Mouse (Mus musculus): ENCODE measurements at regions not wholly inside any gene's neighbourhood (a gene's known extent, or its start where the extent isn't known, plus 50 kb on each side); places are given as distances from the start of the nearest gene placed in this dataset.

DNA sequence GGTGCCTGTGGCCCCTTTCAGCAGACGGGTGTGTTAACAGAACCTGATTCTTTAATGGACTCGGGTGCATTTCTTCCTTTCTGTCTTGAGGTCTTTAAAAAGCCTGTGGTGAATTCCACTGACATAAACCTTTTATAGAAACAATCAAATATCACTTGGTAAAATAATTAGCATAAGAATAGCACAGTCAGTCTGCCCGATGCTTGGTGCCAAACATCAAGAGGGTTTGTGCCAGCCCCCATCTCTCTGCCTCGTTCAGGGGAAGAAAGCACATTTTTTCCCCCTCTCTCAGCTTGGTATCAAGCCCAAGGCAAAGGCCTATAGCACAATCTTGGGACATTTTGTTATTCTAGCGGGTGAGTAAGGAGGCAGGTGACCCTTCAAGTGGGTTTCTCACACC lies 169.8 kb downstream of the Maf start:
- TF ChIP-seq ZNF384 (IDR thresholded peaks at IDR 0.05; ENCODE audit: low read depth, low read length) (no peak), ZMIZ1 (IDR thresholded peaks at IDR 0.05; ENCODE audit: low read depth, low read length) (no peak), EP300 (IDR thresholded peaks at IDR 0.05; ENCODE audit: low read depth in 1 of 2, low read length in 2 of 2) (no peak), TCF12 (IDR thresholded peaks at IDR 0.05; ENCODE audit: low read depth, low read length) (no peak), MXI1 (IDR thresholded peaks at IDR 0.05; ENCODE audit: low read depth, low read length) (no peak), ETS1 (IDR thresholded peaks at IDR 0.05; ENCODE audit: low read depth, low read length) (no peak), UBTF (IDR thresholded peaks at IDR 0.05; ENCODE audit: borderline replicate concordance, insufficient read depth, low read depth, low read length) (no peak), POLR2A (IDR thresholded peaks at IDR 0.05; ENCODE audit: control insufficient read depth in 1 of 2, insufficient read depth in 1 of 2, low read depth in 1 of 2, low read length in 2 of 2, poor library complexity in 1 of 2) (no peak)

All from MEL (cell line).